In the genomic region with DNA sequence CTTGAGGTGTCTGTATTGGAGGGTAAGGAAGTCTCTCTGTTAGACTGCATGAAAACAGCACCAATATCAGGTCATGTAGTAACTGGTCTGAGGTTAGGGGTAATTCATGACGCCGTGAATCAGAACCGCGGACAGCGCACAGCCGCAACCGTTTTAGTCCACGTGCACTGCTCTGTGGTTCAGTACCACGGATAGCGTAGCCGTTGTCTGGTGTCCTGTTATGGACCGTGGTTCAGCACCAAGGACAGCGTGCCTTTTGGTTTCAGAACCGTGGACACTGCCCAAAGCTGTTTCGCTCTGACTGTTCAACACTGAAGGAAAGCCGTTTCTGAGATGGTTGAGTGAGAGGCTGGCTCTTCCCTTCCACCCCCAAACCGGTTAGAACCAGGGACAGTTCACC, we compare ENCODE assay signal across 8 mouse cellular contexts. TPM values are rescaled to one million over a fixed set of nuclear protein-coding genes. Genes with fewer than 3 reads are reported as not detected.
DNase-seq lines count a peak whose midpoint lies in the region; ATAC-seq and TF ChIP-seq lines count a peak whose summit lies in the region.

A gene (plus strand): TSS at position 235 of the 400 bp plus-strand sequence.

- H3K9me3 ChIP-seq in embryonic facial prominence, embryonic 11.5 days (replicated peaks; ENCODE audit: control insufficient read depth, low read length), result no peaks in the 10 kb centered on the region
- H3K9me3 ChIP-seq in intestine, postnatal 0 days (ENCODE audit: control insufficient read depth), result no peaks in the 10 kb centered on the region
- H3K9me3 ChIP-seq in midbrain, embryonic 11.5 days (ENCODE audit: control insufficient read depth, low read length), result no peaks in the 10 kb centered on the region; the same call in 1 of the 2 replicates

- no peaks in the 10 kb centered on the region for H3K36me3 ChIP-seq in embryonic facial prominence, embryonic 11.5 days (replicated peaks; ENCODE audit: control insufficient read depth, insufficient read depth, low read depth, low read length)
- H3K36me3 ChIP-seq in intestine, postnatal 0 days (ENCODE audit: control insufficient read depth, insufficient read depth), result no peaks in the 10 kb centered on the region
- H3K36me3 ChIP-seq in midbrain, embryonic 11.5 days (ENCODE audit: control insufficient read depth, insufficient read depth, low read length), result no peaks in the 10 kb centered on the region

- peak; percentile 48 for TF ChIP-seq CTCF in intestine, postnatal 0 days (IDR thresholded peaks at IDR 0.05; ENCODE audit: low read depth)

- ATAC-seq in activated CD4-positive, CD25-positive, alpha-beta regulatory T cell, adult 4 months, result peak; percentile 81
- ATAC-seq in embryonic facial prominence, embryonic 11.5 days (replicated peaks; ENCODE audit: insufficient number of reproducible peaks, low FRiP score, low TSS enrichment, low read depth), result peak; percentile 83
- ATAC-seq in intestine, postnatal 0 days, result peak; percentile 99
- peak; percentile 89 for ATAC-seq in midbrain, embryonic 11.5 days (ENCODE audit: low FRiP score)

- no peaks in the 10 kb centered on the region for H3K27me3 ChIP-seq in embryonic facial prominence, embryonic 11.5 days (ENCODE audit: control insufficient read depth, insufficient read depth, low read length)
- H3K27me3 ChIP-seq in intestine, postnatal 0 days (replicated peaks; ENCODE audit: control insufficient read depth, insufficient read depth, low read length), result no peaks in the 10 kb centered on the region
- no peaks in the 10 kb centered on the region for H3K27me3 ChIP-seq in midbrain, embryonic 11.5 days (ENCODE audit: control insufficient read depth, insufficient read depth, low read length)

- intact Hi-C loops in left cerebral cortex, postnatal 36 days (cut with DNase I), result no loop called here

- no peaks in the 10 kb centered on the region for H3K4me1 ChIP-seq in embryonic facial prominence, embryonic 11.5 days (ENCODE audit: control insufficient read depth, insufficient read depth, low read length)
- no peaks in the 10 kb centered on the region for H3K4me1 ChIP-seq in intestine, postnatal 0 days (replicated peaks; ENCODE audit: control insufficient read depth, insufficient read depth, low read length)
- no peaks in the 10 kb centered on the region for H3K4me1 ChIP-seq in midbrain, embryonic 11.5 days (ENCODE audit: control insufficient read depth, insufficient read depth, low read length)

- no peak within 1 kb of the TSS for H3K4me3 ChIP-seq in embryonic facial prominence, embryonic 11.5 days (ENCODE audit: low read depth, low read length)
- no peak within 1 kb of the TSS for H3K4me3 ChIP-seq in intestine, postnatal 0 days (ENCODE audit: low read depth, low read length)
- H3K4me3 ChIP-seq in midbrain, embryonic 11.5 days (ENCODE audit: low read depth, low read length), result no peak within 1 kb of the TSS

- H3K27ac ChIP-seq in embryonic facial prominence, embryonic 11.5 days (replicated peaks; ENCODE audit: low read depth, low read length), result no peak within 1 kb of the TSS
- H3K27ac ChIP-seq in intestine, postnatal 0 days (ENCODE audit: low read depth, low read length), result no peak within 1 kb of the TSS
- no peak within 1 kb of the TSS for H3K27ac ChIP-seq in midbrain, embryonic 11.5 days (ENCODE audit: low read depth, low read length)

- 2% methylated on average over 17 of the region's 17 CpGs for WGBS in embryonic facial prominence, embryonic 11.5 days
- WGBS in intestine, postnatal 0 days, result 1% methylated on average over 17 of the region's 17 CpGs
- WGBS in midbrain, embryonic 11.5 days, result under 1% methylated on average over 17 of the region's 17 CpGs

- H3K4me2 ChIP-seq in embryonic facial prominence, embryonic 11.5 days (ENCODE audit: low read depth, low read length), result no peak within 1 kb of the TSS
- no peak within 1 kb of the TSS for H3K4me2 ChIP-seq in intestine, postnatal 0 days (replicated peaks; ENCODE audit: low read depth)
- H3K4me2 ChIP-seq in midbrain, embryonic 11.5 days, result no peak within 1 kb of the TSS

- no peak within 1 kb of the TSS for H3K9ac ChIP-seq in embryonic facial prominence, embryonic 11.5 days (replicated peaks; ENCODE audit: low read length)
- no peak within 1 kb of the TSS for H3K9ac ChIP-seq in intestine, postnatal 0 days (ENCODE audit: low read depth, low read length)
- H3K9ac ChIP-seq in midbrain, embryonic 11.5 days (ENCODE audit: low read length), result no peak within 1 kb of the TSS

- DNase-seq in embryonic facial prominence, embryonic 11.5 days (ENCODE audit: low spot score), result peak; percentile 99
- peak; percentile 97 for DNase-seq in heart, adult 11 months
- DNase-seq in left cerebral cortex, postnatal 36 days (ENCODE audit: low spot score in 2 of 2), result peak; percentile 49 to 73
- peak; percentile 96 for DNase-seq in midbrain, embryonic 11.5 days (ENCODE audit: low spot score, missing footprints)
- peak; percentile 42 for DNase-seq in spleen, adult 12 weeks (ENCODE audit: low spot score)
- no peak for DNase-seq in MN1 (ENCODE audit: low spot score)

RNA-seq across cellular contexts. Expression of the gene that starts here (rescaled TPM):
- not detected for polyA plus RNA-seq in activated CD4-positive, CD25-positive, alpha-beta regulatory T cell, adult 4 months (2017; shearing (Covaris generic))
- not detected in 2 replicates for polyA plus RNA-seq in embryonic facial prominence, embryonic 11.5 days (2014; fragmentation: Nextera tagmentation; extraction: Ambion mirVana)
- polyA plus RNA-seq in intestine, postnatal 0 days (2015; fragmentation: Nextera tagmentation; extraction: Ambion mirVana), result not detected in 2 replicates
- total RNA-seq in left cerebral cortex, postnatal 36 days (2021), result under 1 TPM; 0.12 to 0.18 TPM
- polyA plus RNA-seq in midbrain, embryonic 11.5 days (2014; fragmentation: Nextera tagmentation; extraction: Ambion mirVana), result not detected in 2 replicates

Comparison
In these comparisons a context has a peak if more than half of its experiments do, and no peak if none do; other contexts are left out.
1. Peak in ATAC-seq in activated CD4-positive, CD25-positive, alpha-beta regulatory T cell, adult 4 months; RNA of the gene not detected or under 1 TPM.
2. Peak in DNase-seq and ATAC-seq in embryonic facial prominence, embryonic 11.5 days; RNA of the gene not detected or under 1 TPM.
3. Peak in ATAC-seq in intestine, postnatal 0 days; RNA of the gene not detected or under 1 TPM.
4. Peak in DNase-seq in left cerebral cortex, postnatal 36 days; RNA of the gene not detected or under 1 TPM.
5. Peak in DNase-seq and ATAC-seq in midbrain, embryonic 11.5 days; RNA of the gene not detected or under 1 TPM.